Mouse (Mus musculus) forebrain, embryonic 16.5 days (tissue): Measurements from ENCODE around the gene Ankrd13a. TPM values are rescaled to one million over a fixed set of nuclear protein-coding genes. Genes with fewer than 3 reads are reported as not detected.

ENCODE experiments used
- ATAC-seq: fragments of 200-750 bp; cut with Nextera tagmentation; 2 replicates; pipeline ENCODE4 v1.8.0; 2017; ENCODE audit warnings: mild to moderate bottlenecking, moderate library complexity
- H3K27ac ChIP-seq: fragments of 300-500 bp; sonication (generic); 2 replicates; pipeline ENCODE4 v1.5.1; 2014; ENCODE audit warnings: low read length, control low read depth
- H3K27me3 ChIP-seq: fragments of 300-500 bp; sonication (generic); replicated peaks from 2 replicates; pipeline ENCODE4 v1.6.1; 2014; ENCODE audit warnings: low read length; ENCODE audit not compliant: control insufficient read depth, insufficient read depth
- H3K36me3 ChIP-seq: fragments of 300-500 bp; sonication (generic); 2 replicates; pipeline ENCODE4 v1.6.1; 2014; ENCODE audit not compliant: control insufficient read depth, insufficient read depth
- H3K4me1 ChIP-seq: fragments of 300-500 bp; sonication (generic); replicated peaks from 2 replicates; pipeline ENCODE4 v1.6.1; 2014; ENCODE audit warnings: low read length; ENCODE audit not compliant: control insufficient read depth, insufficient read depth
- H3K4me2 ChIP-seq: fragments of 300-500 bp; sonication (generic); 2 replicates; pipeline ENCODE4 v1.6.1; 2014; ENCODE audit warnings: mild to moderate bottlenecking, low read length, control low read depth
- H3K4me3 ChIP-seq: fragments of 300-500 bp; sonication (generic); replicated peaks from 2 replicates; pipeline ENCODE4 v1.5.1; 2014; ENCODE audit warnings: mild to moderate bottlenecking, low read length, control low read depth
- H3K9ac ChIP-seq: fragments of 300-500 bp; sonication (generic); replicated peaks from 2 replicates; pipeline ENCODE4 v1.6.1; 2014; ENCODE audit warnings: low read depth, low read length, control low read depth
- H3K9me3 ChIP-seq: fragments of 300-500 bp; sonication (generic); 2 replicates; pipeline ENCODE4 v1.6.1; 2016; ENCODE audit warnings: low read length; ENCODE audit not compliant: control insufficient read depth
- WGBS: fragments of 180-500 bp; shearing (Covaris S2); extraction: QIAGEN DNeasy Blood & Tissue Kit; methylation state at CpG from one replicate; pipeline ENCODE4 v1.1.7; 2014; 5-methylcytosine and 5-hydroxymethylcytosine counted together
- polyA plus RNA-seq: library from polyadenylated mRNA; unstranded; fragments of >200 nt; fragmentation: Nextera tagmentation; extraction: Ambion mirVana; gene quantifications from 2 replicates; pipeline ENCODE4 v1.2.1, GENCODE M21; 2015

Ankrd13a gene
- polyA plus RNA-seq, 1 experiment from 2014 or later, result 30.1 TPM

- no peak for ATAC-seq
- H3K27me3 ChIP-seq, result no peaks in the 10 kb centered on the region
- no peaks in the 10 kb centered on the region for H3K36me3 ChIP-seq
- WGBS, result 1% methylated on average over 11 of the region's 11 CpGs
- H3K27ac ChIP-seq, result peak overlapping the region; percentile 89
- H3K9me3 ChIP-seq, result no peaks in the 10 kb centered on the region
- H3K9ac ChIP-seq, result peak overlapping the region; percentile 77
- peak overlapping the region; percentile 98 for H3K4me2 ChIP-seq
- H3K4me1 ChIP-seq, result peaks cover 39% of the 10 kb centered on the region
- H3K4me3 ChIP-seq, result peak overlapping the region; percentile 98
Measured at GRCm38 (mm10) chr5:114773780-114774179, 697 bp upstream of the Ankrd13a start.

- no peak for ATAC-seq
- no peaks in the 10 kb centered on the region for H3K27me3 ChIP-seq
- H3K36me3 ChIP-seq, result no peaks in the 10 kb centered on the region
- peaks cover 39% of the 10 kb centered on the region for H3K4me1 ChIP-seq
- 1% methylated on average over 62 of the region's 63 CpGs for WGBS
- peak within 1 kb of the TSS; percentile 98 for H3K4me2 ChIP-seq
- H3K27ac ChIP-seq, result peak within 1 kb of the TSS; percentile 89
- no peaks in the 10 kb centered on the region for H3K9me3 ChIP-seq
- H3K9ac ChIP-seq, result peak within 1 kb of the TSS; percentile 77
- peak within 1 kb of the TSS; percentile 98 for H3K4me3 ChIP-seq
Measured at GRCm38 (mm10) chr5:114775056-114775979, 841 bp downstream of the Ankrd13a start, which contains the start of gene Git2. Gene Git2, minus strand, starts transcription at chr5:114775517.

- Histone ChIP-seq H3K4me3 (peak overlapping the region; percentile 98), H3K27ac (no peak overlapping the region), H3K4me1 (peaks cover 39% of the 10 kb centered on the region), H3K27me3 (no peaks in the 10 kb centered on the region), H3K4me2 (peak overlapping the region; percentile 98), H3K36me3 (no peaks in the 10 kb centered on the region), H3K9me3 (no peaks in the 10 kb centered on the region), H3K9ac (no peak overlapping the region)
- no peak for ATAC-seq
- 44% methylated on average over 7 of the region's 7 CpGs for WGBS
Measured at GRCm38 (mm10) chr5:114776174-114776573, 1.7 kb downstream of the Ankrd13a start.

GRCm38 (mm10) chr5:114779956-114780489 lies 5.5 kb downstream of the Ankrd13a start:
- no peaks in the 10 kb centered on the region for H3K9me3 ChIP-seq
- WGBS, result 81% methylated on average over 7 of the region's 7 CpGs
- H3K4me2 ChIP-seq, result no peak overlapping the region
- no peak overlapping the region for H3K4me3 ChIP-seq
- H3K36me3 ChIP-seq, result no peaks in the 10 kb centered on the region
- peaks cover 22% of the 10 kb centered on the region for H3K4me1 ChIP-seq
- H3K9ac ChIP-seq, result no peak overlapping the region
- no peak for ATAC-seq
- no peak overlapping the region for H3K27ac ChIP-seq
- H3K27me3 ChIP-seq, result no peaks in the 10 kb centered on the region

GRCm38 (mm10) chr5:114780912-114781311 lies 6.4 kb downstream of the Ankrd13a start:
- no peak overlapping the region for H3K27ac ChIP-seq
- no peak overlapping the region for H3K4me2 ChIP-seq
- no peak for ATAC-seq
- no peak overlapping the region for H3K9ac ChIP-seq
- H3K4me3 ChIP-seq, result no peak overlapping the region
- no peaks in the 10 kb centered on the region for H3K36me3 ChIP-seq
- 89% methylated on average over 7 of the region's 7 CpGs for WGBS
- H3K4me1 ChIP-seq, result peaks cover 17% of the 10 kb centered on the region
- no peaks in the 10 kb centered on the region for H3K9me3 ChIP-seq
- no peaks in the 10 kb centered on the region for H3K27me3 ChIP-seq

- H3K4me2 ChIP-seq, result no peak overlapping the region
- 89% methylated on average over 9 of the region's 9 CpGs for WGBS
- peaks cover under 1% of the 10 kb centered on the region; the same call in 1 of the 2 replicates for H3K4me1 ChIP-seq
- no peaks in the 10 kb centered on the region for H3K27me3 ChIP-seq
- H3K27ac ChIP-seq, result no peak overlapping the region
- no peak overlapping the region for H3K4me3 ChIP-seq
- ATAC-seq, result no peak
- no peaks in the 10 kb centered on the region for H3K9me3 ChIP-seq
- no peaks in the 10 kb centered on the region; the same call in 1 of the 2 replicates for H3K36me3 ChIP-seq
- H3K9ac ChIP-seq, result no peak overlapping the region
Measured at GRCm38 (mm10) chr5:114782991-114783390, 8.5 kb downstream of the Ankrd13a start.

GRCm38 (mm10) chr5:114783405-114784163 lies 9.1 kb downstream of the Ankrd13a start:
- Histone ChIP-seq H3K9me3 (no peaks in the 10 kb centered on the region), H3K9ac (no peak overlapping the region), H3K36me3 (peaks cover under 1% of the 10 kb centered on the region; the same call in 1 of the 2 replicates), H3K4me2 (no peak overlapping the region), H3K27ac (no peak overlapping the region), H3K4me3 (no peak overlapping the region), H3K4me1 (no peaks in the 10 kb centered on the region), H3K27me3 (no peaks in the 10 kb centered on the region)
- 85% methylated on average over 12 of the region's 12 CpGs for WGBS
- no peak for ATAC-seq

- no peak overlapping the region for H3K4me3 ChIP-seq
- peaks cover 3% of the 10 kb centered on the region; the same call in 1 of the 2 replicates for H3K36me3 ChIP-seq
- H3K4me2 ChIP-seq, result no peak overlapping the region
- H3K27ac ChIP-seq, result no peak overlapping the region
- no peaks in the 10 kb centered on the region for H3K27me3 ChIP-seq
- no peaks in the 10 kb centered on the region for H3K4me1 ChIP-seq
- no peak overlapping the region for H3K9ac ChIP-seq
- ATAC-seq, result no peak
- WGBS, result 82% methylated on average over 16 of the region's 16 CpGs
- H3K9me3 ChIP-seq, result no peaks in the 10 kb centered on the region
Measured at GRCm38 (mm10) chr5:114784622-114785165, 10.2 kb downstream of the Ankrd13a start.

- Histone ChIP-seq H3K9ac (no peak overlapping the region), H3K36me3 (peaks cover 3% of the 10 kb centered on the region; the same call in 1 of the 2 replicates), H3K27ac (no peak overlapping the region), H3K4me2 (no peak overlapping the region), H3K4me3 (no peak overlapping the region), H3K27me3 (no peaks in the 10 kb centered on the region), H3K4me1 (no peaks in the 10 kb centered on the region), H3K9me3 (no peaks in the 10 kb centered on the region)
- WGBS, result 73% methylated on average over 4 of the region's 5 CpGs
- no peak for ATAC-seq
Measured at GRCm38 (mm10) chr5:114785196-114785595, 10.7 kb downstream of the Ankrd13a start.
